Mouse (Mus musculus) cerebellum, adult 2 months (tissue): ENCODE measurements at regions not wholly inside any gene's neighbourhood (a gene's known extent, or its start where the extent isn't known, plus 50 kb on each side); places are given as distances from the start of the nearest gene placed in this dataset.
"Not testable (repeated sequence)": the region's sequence is repeated elsewhere in the genome, so short reads cannot be mapped to it uniquely, and the experiment has no call there.

Experiments used
- CTCF ChIP-seq: fragments of 200-500 bp; IDR thresholded peaks from 2 replicates; pipeline ENCODE4 v1.5.1; 2011; ENCODE audit warnings: low read depth, mild to moderate bottlenecking, control low read depth, low read length, moderate library complexity, borderline replicate concordance; ENCODE audit not compliant: insufficient read depth
- POLR2A ChIP-seq: fragments of 200-500 bp; IDR thresholded peaks from 2 replicates; pipeline ENCODE4 v1.6.1; 2011; ENCODE audit warnings: low read length, control low read depth, borderline replicate concordance; ENCODE audit not compliant: insufficient read depth

GRCm38 (mm10) chr1:22984276-22984675 is 117.8 kb downstream of the 4933415F23Rik start:
- TF ChIP-seq POLR2A, CTCF: not testable (repeated sequence)
